Mouse (Mus musculus) hindbrain, embryonic 10.5 days (tissue): ENCODE measurements at regions not wholly inside any gene's neighbourhood (a gene's known extent, or its start where the extent isn't known, plus 50 kb on each side); places are given as distances from the start of the nearest gene placed in this dataset.

ENCODE experiments used
- DNase-seq: peaks from one replicate; pipeline ENCODE4 v3.0.0-alpha.2; 2017; ENCODE audit warnings: low spot score
- H3K27ac ChIP-seq: fragments of 300-500 bp; sonication (generic); 2 replicates; pipeline ENCODE4 v1.5.1; 2016; ENCODE audit warnings: mild to moderate bottlenecking, moderate library complexity
- H3K27me3 ChIP-seq: fragments of 300-500 bp; sonication (generic); 2 replicates; pipeline ENCODE4 v1.6.1; 2016; ENCODE audit warnings: mild to moderate bottlenecking; ENCODE audit not compliant: poor library complexity, insufficient read depth, severe bottlenecking
- H3K36me3 ChIP-seq: fragments of 300-500 bp; sonication (generic); 2 replicates; pipeline ENCODE4 v1.6.1; 2016; ENCODE audit warnings: mild to moderate bottlenecking, moderate library complexity
- H3K4me1 ChIP-seq: fragments of 300-500 bp; sonication (generic); replicated peaks from 2 replicates; pipeline ENCODE4 v1.6.1; 2016; ENCODE audit warnings: mild to moderate bottlenecking
- H3K4me3 ChIP-seq: fragments of 300-500 bp; sonication (generic); 2 replicates; pipeline ENCODE4 v1.5.1; 2016; ENCODE audit warnings: mild to moderate bottlenecking, moderate library complexity
- H3K9me3 ChIP-seq: fragments of 300-500 bp; sonication (generic); 2 replicates; pipeline ENCODE4 v1.6.1; 2016; ENCODE audit warnings: mild to moderate bottlenecking, moderate library complexity
- WGBS: fragments of 180-500 bp; shearing (Covaris S2); methylation state at CpG from one replicate; pipeline ENCODE4 v1.1.7; 2016; 5-methylcytosine and 5-hydroxymethylcytosine counted together

- DNase-seq: no peak
- no peak overlapping the region for H3K4me3 ChIP-seq
- no peak overlapping the region for H3K27ac ChIP-seq
- WGBS: 49% methylated on average over 4 of the region's 4 CpGs
- no peaks in the 10 kb centered on the region for H3K36me3 ChIP-seq
- no peaks in the 10 kb centered on the region for H3K27me3 ChIP-seq
- H3K4me1 ChIP-seq: no peaks in the 10 kb centered on the region
- no peaks in the 10 kb centered on the region for H3K9me3 ChIP-seq
These were observed 57.4 kb upstream of the Trpm3 start for GRCm38 (mm10) chr19:22081448-22081847.
